Mouse (Mus musculus) kidney, embryonic 15.5 days (tissue): ENCODE results near the gene Rffl. TPM values are rescaled to one million over a fixed set of nuclear protein-coding genes. Genes with fewer than 3 reads are reported as not detected.

Experiments used
- polyA plus RNA-seq: library from polyadenylated mRNA; unstranded; fragments of >200 nt; fragmentation: Nextera tagmentation; extraction: Ambion mirVana; gene quantifications from 2 replicates; pipeline ENCODE4 v1.2.1, GENCODE M21; 2015

Rffl gene
- polyA plus RNA-seq, 1 experiment from 2014 or later = 23.6 TPM

Other genes starting within 250 kb of the Rffl start
- gene Cct6b, start 106.9 kb downstream of the Rffl start, polyA plus RNA-seq = 0.39 and 0.44 TPM in 2 replicates
- 42.0 and 44.6 TPM in 2 replicates for gene Zfp830, start 106.9 kb downstream of the Rffl start, polyA plus RNA-seq
- 33.3 and 34.6 TPM in 2 replicates for gene Lig3, start 90.1 kb downstream of the Rffl start, polyA plus RNA-seq
- 11.1 and 13.9 TPM in 2 replicates for gene Rad51d, start 19.4 kb upstream of the Rffl start, polyA plus RNA-seq
- gene Fndc8, start 20.9 kb upstream of the Rffl start, polyA plus RNA-seq = 0.18 and 0.39 TPM in 2 replicates
- 34.9 and 40.0 TPM in 2 replicates for gene Nle1, start 37.2 kb upstream of the Rffl start, polyA plus RNA-seq
- gene Unc45b, start 39.3 kb upstream of the Rffl start, polyA plus RNA-seq = 6.0 and 7.1 TPM in 2 replicates
- 7.4 and 9.8 TPM in 2 replicates for gene Slfn5, start 80.1 kb upstream of the Rffl start, polyA plus RNA-seq
- gene Slfn9, start 120.6 kb upstream of the Rffl start, polyA plus RNA-seq = 18.6 and 20.7 TPM in 2 replicates
- 0.54 and 0.58 TPM in 2 replicates for gene Slfn8, start 149.6 kb upstream of the Rffl start, polyA plus RNA-seq
- gene Slfn2, start 193.9 kb upstream of the Rffl start, polyA plus RNA-seq = 4.0 and 4.4 TPM in 2 replicates
- 0.28 and 0.31 TPM in 2 replicates for gene Slfn1, start 245.6 kb upstream of the Rffl start, polyA plus RNA-seq